Mouse (Mus musculus): ENCODE measurements at regions not wholly inside any gene's neighbourhood (a gene's known extent, or its start where the extent isn't known, plus 50 kb on each side); places are given as distances from the start of the nearest gene placed in this dataset.
"Not testable (repeated sequence)": the region's sequence is repeated elsewhere in the genome, so short reads cannot be mapped to it uniquely, and the experiment has no call there.

DNA sequence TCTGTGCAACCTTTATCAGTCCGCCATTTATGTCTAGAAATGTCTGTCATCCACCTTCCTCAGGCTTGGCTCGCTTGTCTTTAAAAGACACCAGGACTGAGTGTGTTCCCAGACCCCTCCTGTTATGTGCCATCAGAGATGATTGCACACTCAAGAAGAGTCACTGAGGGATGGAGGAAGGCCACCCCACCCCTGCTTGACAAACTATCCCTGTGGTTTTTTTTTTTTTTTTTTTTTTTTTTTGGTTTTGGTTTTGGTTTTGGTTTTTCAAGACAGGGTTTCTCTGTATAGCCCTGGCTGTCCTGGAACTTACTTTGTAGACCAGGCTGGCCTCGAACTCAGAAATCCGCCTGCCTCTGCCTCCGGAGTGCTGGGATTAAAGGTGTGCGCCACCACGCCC is 97.0 kb upstream of the Ubl3 start:
- TF ChIP-seq CTCF (conservative IDR thresholded peaks at IDR 0.05; ENCODE audit: low read length); POU5F1 (IDR thresholded peaks at IDR 0.05; ENCODE audit: borderline replicate concordance, low read length); NANOG (IDR thresholded peaks at IDR 0.05; ENCODE audit: borderline replicate concordance, low read length): not testable (repeated sequence)

Measured in E14TG2a.4 (cell line).